15 mouse cellular contexts compared by ENCODE assay signal in the genomic region with DNA sequence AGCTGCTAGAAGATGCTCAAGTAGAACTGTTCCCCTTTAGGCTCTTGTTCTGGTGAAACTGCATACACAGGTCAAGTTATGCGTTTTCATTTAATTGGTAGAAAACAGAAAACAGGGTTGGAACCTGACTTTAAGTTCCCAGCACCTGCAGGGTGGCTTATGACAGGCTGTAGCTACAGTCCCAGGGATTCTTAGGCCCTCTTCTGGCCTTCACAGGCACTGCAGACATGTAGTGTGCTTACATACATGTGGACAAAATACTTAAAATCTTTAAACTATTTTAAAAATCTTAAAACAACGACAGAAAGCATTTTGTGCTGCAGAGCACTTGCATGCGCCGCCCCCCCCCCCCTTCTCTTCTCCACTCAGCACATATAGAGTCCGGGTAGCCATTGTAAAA. TPM values are rescaled to one million over a fixed set of nuclear protein-coding genes. Genes with fewer than 3 reads are reported as not detected.
DNase-seq lines count a peak whose midpoint lies in the region; ATAC-seq and TF ChIP-seq lines count a peak whose summit lies in the region.
"Had no signal": no experiment of that assay in that cellular context is flagged by ENCODE, and none has a peak within 500 bp of the region (broad histone marks: within the 10 kb centered on the region; RNA-seq: fewer than 3 reads in every experiment).

No protein-coding gene starts in this region.

- no peak overlapping the region for H3K9ac ChIP-seq in MEL (ENCODE audit: control insufficient read depth, low read depth, low read length, poor library complexity, severe bottlenecking)
- H3K9ac ChIP-seq: intestine, embryonic 15.5 days; midbrain, embryonic 15.5 days had no signal

- TF ChIP-seq CTCF in left cerebral cortex, adult 2 months (IDR thresholded peaks at IDR 0.05), result peak; percentile 20
- TF ChIP-seq CTCF in MEL (IDR thresholded peaks at IDR 0.05 in 2 of 3, conservative IDR thresholded peaks at IDR 0.05 in 1 of 3; ENCODE audit: control insufficient read depth in 1 of 3, insufficient read depth in 1 of 3, low read depth in 2 of 3, low read length in 3 of 3, poor library complexity in 1 of 3, severe bottlenecking in 1 of 3), result peak; percentile 46 to 52 (median 47)

- TF ChIP-seq POLR2A in MEL (IDR thresholded peaks at IDR 0.05; ENCODE audit: control insufficient read depth in 1 of 2, insufficient read depth in 1 of 2, low read depth in 1 of 2, low read length in 2 of 2, poor library complexity in 1 of 2), result no peak

- DNase-seq in CD4-positive, CD25-positive, alpha-beta regulatory T cell, adult 2 months (ENCODE audit: low read depth, low spot score), result peak; percentile 29
- no peak for DNase-seq in left cerebral cortex, adult 2 months (ENCODE audit: extremely low spot score in 1 of 2, low spot score in 2 of 2)
- DNase-seq in left cerebral cortex, adult 9 months (ENCODE audit: low spot score in 2 of 2), result no peak
- DNase-seq in MEL (ENCODE audit: low read depth, low spot score), result peak; percentile 67
- no peak for DNase-seq in cerebellum, postnatal 14 days
- DNase-seq in heart, adult 18-20 months, result no peak
- DNase-seq: adrenal gland, postnatal 25 days; cerebellum, adult 11 months; gastrocnemius, postnatal 14 days; heart, postnatal 10 days; right cerebral cortex, postnatal 25 days had no signal

- peaks cover 0 to 43% of the 10 kb centered on the region in 2 experiments; a peak in 2 of 4 replicates for H3K36me3 ChIP-seq in MEL (ENCODE audit: control insufficient read depth in 1 of 2, insufficient read depth in 2 of 2, low read length in 2 of 2)
- H3K36me3 ChIP-seq: intestine, embryonic 15.5 days; midbrain, embryonic 15.5 days had no signal

- TF ChIP-seq EP300 in MEL (IDR thresholded peaks at IDR 0.05; ENCODE audit: low read depth in 1 of 2, low read length in 2 of 2), result no peak

- no peaks in the 10 kb centered on the region for H3K9me3 ChIP-seq in MEL (replicated peaks; ENCODE audit: insufficient read depth, low read length)
- H3K9me3 ChIP-seq: intestine, embryonic 15.5 days; midbrain, embryonic 15.5 days had no signal

- intact Hi-C loops in left cerebral cortex, adult 2 months (cut with DNase I), result no loop called here

- ATAC-seq in CD4-positive, CD25-positive, alpha-beta regulatory T cell, adult 4 months, result no peak
- ATAC-seq in megakaryocyte, adult 5-6 weeks (ENCODE audit: poor library complexity, severe bottlenecking), result 0 out of 2 replicates have a peak, but pooled peaks have one; percentile 47
- ATAC-seq: intestine, embryonic 15.5 days; midbrain, embryonic 15.5 days had no signal

- no peak overlapping the region for H3K27ac ChIP-seq in left cerebral cortex, adult 2 months
- no peak overlapping the region for H3K27ac ChIP-seq in MEL (ENCODE audit: control insufficient read depth, low read depth, low read length)
- H3K27ac ChIP-seq: intestine, embryonic 15.5 days; midbrain, embryonic 15.5 days had no signal

- H3K4me1 ChIP-seq in MEL (ENCODE audit: control insufficient read depth in 1 of 2, insufficient read depth in 2 of 2, low read length in 2 of 2), result peaks cover 20 to 31% of the 10 kb centered on the region in 2 experiments
- H3K4me1 ChIP-seq: midbrain, embryonic 15.5 days had no signal

- H3K4me3 ChIP-seq in left cerebral cortex, adult 2 months, result no peak overlapping the region
- no peak overlapping the region for H3K4me3 ChIP-seq in MEL (ENCODE audit: control insufficient read depth in 1 of 2, insufficient read depth in 1 of 2, low read depth in 2 of 2, low read length in 2 of 2)
- H3K4me3 ChIP-seq: intestine, embryonic 15.5 days; midbrain, embryonic 15.5 days had no signal

- no peak; the same call in 1 of the 2 replicates for TF ChIP-seq RAD21 in MEL (IDR thresholded peaks at IDR 0.05; ENCODE audit: low read depth, low read length)

- H3K27me3 ChIP-seq in MEL (ENCODE audit: control insufficient read depth in 1 of 2, insufficient read depth in 2 of 2, low read length in 2 of 2), result no peaks in the 10 kb centered on the region
- H3K27me3 ChIP-seq: intestine, embryonic 15.5 days; midbrain, embryonic 15.5 days had no signal

- peaks cover 13% of the 10 kb centered on the region for H3K79me2 ChIP-seq in MEL (ENCODE audit: control insufficient read depth, insufficient read depth, low read length, poor library complexity)

TF ChIP-seq in MEL, 35 proteins besides CTCF, POLR2A, EP300 and RAD21:
- TF ChIP-seq SMC3 (IDR thresholded peaks at IDR 0.05; ENCODE audit: low read depth, low read length) (peak; percentile 33; the same call in 1 of the 2 replicates), HCFC1 (IDR thresholded peaks at IDR 0.05; ENCODE audit: low read depth, low read length) (no peak)

RNA-seq across cellular contexts. Expression of gene Adk, which starts 17.2 kb away (rescaled TPM):
- 100 to 1,000 TPM; 117 to 132 TPM for polyA plus RNA-seq in CD4-positive, CD25-positive, alpha-beta regulatory T cell, adult 4 months (2017; shearing (Covaris generic))
- total RNA-seq in left cerebral cortex, adult 2 months (2021), result 10 to 100 TPM; 59.5 to 69.6 TPM
- 102 and 125 TPM in 2 replicates for total RNA-seq in MEL (2012; rRNA removed)
- polyA plus RNA-seq in MEL (2012; ENCODE audit: insufficient read depth in 1 of 2, insufficient read length in 2 of 2, low read depth in 1 of 2, low replicate concordance in 2 of 2, missing spikeins in 1 of 2), result 100 to 1,000 TPM in 1 of 2 experiments, 10 to 100 TPM in 1; 69.0 to 479 TPM
- total RNA-seq in megakaryocyte, adult 5-6 weeks (2015), result 41.2 and 47.1 TPM in 2 replicates
- total RNA-seq in megakaryocyte, adult 5-6 weeks (2017), result 28.6 and 54.7 TPM in 2 replicates
- 100 to 1,000 TPM; 228 to 242 TPM for total RNA-seq in heart, adult 18-20 months (2021)

RNA-seq across cellular contexts. Expression of gene Ap3m1, which starts 17.3 kb away (rescaled TPM):
- 10 to 100 TPM; 63.6 to 75.8 TPM for polyA plus RNA-seq in CD4-positive, CD25-positive, alpha-beta regulatory T cell, adult 4 months (2017; shearing (Covaris generic))
- 10 to 100 TPM; 62.5 to 64.3 TPM for total RNA-seq in left cerebral cortex, adult 2 months (2021)
- total RNA-seq in MEL (2012; rRNA removed), result 27.9 and 31.8 TPM in 2 replicates
- polyA plus RNA-seq in MEL (2012; ENCODE audit: insufficient read depth in 1 of 2, insufficient read length in 2 of 2, low read depth in 1 of 2, low replicate concordance in 2 of 2, missing spikeins in 1 of 2), result 10 to 100 TPM in 1 of 2 experiments, not detected in 1; 47.4 TPM
- total RNA-seq in megakaryocyte, adult 5-6 weeks (2015), result 66.8 and 78.9 TPM in 2 replicates
- total RNA-seq in megakaryocyte, adult 5-6 weeks (2017), result 79.7 and 96.9 TPM in 2 replicates
- total RNA-seq in heart, adult 18-20 months (2021), result 10 to 100 TPM; 48.1 to 48.8 TPM

Comparison
In these comparisons a context has a peak if more than half of its experiments do, and no peak if none do; other contexts are left out.
1. DNase-seq: peak in CD4-positive, CD25-positive, alpha-beta regulatory T cell, adult 2 months (single experiment) and MEL (single experiment); none in left cerebral cortex, adult 2 months (0 of 2), left cerebral cortex, adult 9 months (0 of 2), cerebellum, postnatal 14 days (0 of 2) and heart, adult 18-20 months (0 of 2).